Mouse (Mus musculus) cerebellum, postnatal 36 days (tissue): ENCODE results near the gene Usp29.
"Not testable (repeated sequence)": the region's sequence is repeated elsewhere in the genome, so short reads cannot be mapped to it uniquely, and the experiment has no call there.

Experiments
- DNase-seq, 2 experiments: peaks; one replicate each; pipeline ENCODE4 v3.0.0; 2021 to 2022; ENCODE audit warnings: mixed read lengths in 2 of 2

Usp29 gene

DNA sequence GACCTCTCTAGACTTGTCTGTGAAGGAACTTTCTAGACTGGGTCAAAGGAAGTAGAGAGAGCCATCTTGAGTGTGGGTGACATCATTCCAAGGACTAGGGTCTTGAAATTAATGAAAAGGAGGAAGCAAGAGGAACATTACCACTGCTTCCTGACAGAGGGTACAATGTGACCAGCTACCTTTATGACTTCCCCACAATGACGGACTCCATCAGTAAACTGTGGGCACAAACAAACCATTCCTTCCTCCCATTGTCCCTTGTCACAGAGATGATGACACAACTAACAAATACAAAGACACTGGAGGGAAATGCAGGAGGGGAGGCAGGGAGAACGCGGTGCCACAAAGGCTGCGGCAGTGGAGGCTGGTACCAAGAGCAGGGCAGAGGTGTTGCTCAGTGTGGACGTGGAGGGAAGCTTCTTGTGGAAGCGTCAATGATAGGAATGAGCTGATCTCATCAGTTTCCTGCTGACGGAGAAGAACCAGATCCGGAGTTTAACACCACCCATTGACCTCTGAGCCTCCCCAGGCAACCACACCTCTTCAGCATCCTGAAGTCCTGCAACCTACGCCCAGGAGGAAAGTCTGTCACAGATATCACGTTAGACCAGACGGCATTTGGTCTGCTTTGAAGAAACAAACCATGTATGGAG lies 149.3 kb downstream of the Usp29 start:
- no peak for DNase-seq

DNA sequence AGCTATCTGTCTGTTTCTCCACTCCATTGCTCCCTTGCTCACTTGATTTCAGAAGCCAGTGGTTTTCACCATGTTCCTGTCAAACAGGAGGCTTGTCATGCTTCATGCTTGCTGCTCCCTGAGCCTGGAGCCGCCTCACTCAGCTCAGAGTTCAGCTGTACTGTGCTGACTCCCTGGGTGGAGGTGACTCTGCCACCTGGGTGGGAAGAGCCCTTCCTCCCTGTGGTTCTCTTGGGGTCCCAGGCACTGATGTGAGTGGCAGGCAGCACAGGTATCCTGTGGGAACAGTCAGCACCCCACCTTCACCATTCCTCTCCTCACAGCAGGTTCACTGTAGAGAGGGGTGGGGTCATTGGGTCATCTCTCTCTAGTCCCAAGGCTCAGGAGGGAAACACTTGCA lies 150.5 kb downstream of the Usp29 start:
- DNase-seq: not testable (repeated sequence)

DNA sequence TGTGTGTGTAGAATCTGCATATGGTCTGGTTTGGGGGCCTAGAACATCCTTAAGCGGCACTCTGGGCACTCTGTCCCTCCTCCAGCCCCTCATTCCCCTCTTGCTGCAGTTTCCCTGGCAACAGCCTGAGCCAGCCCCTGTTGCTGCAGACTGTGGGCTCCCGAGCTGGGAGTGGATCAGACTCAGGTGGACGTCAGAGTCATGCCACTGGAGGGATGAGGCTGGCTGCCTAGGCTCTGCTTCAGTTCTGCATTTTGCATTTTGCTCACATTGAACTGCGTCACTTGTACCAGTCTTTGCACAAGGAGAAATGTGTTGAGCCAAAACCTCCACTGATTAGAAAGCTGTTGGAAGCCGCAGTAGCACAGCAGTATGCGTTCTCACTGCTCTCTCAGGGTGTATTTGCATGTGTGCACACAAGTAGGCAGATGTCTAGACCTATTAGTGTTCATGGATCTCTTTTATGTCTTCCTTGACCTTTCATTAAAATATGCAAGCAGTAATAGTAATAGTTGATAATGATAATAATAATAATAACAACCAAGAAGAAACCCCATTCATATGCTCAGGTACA lies 151.2 kb downstream of the Usp29 start:
- DNase-seq: no peak

DNA sequence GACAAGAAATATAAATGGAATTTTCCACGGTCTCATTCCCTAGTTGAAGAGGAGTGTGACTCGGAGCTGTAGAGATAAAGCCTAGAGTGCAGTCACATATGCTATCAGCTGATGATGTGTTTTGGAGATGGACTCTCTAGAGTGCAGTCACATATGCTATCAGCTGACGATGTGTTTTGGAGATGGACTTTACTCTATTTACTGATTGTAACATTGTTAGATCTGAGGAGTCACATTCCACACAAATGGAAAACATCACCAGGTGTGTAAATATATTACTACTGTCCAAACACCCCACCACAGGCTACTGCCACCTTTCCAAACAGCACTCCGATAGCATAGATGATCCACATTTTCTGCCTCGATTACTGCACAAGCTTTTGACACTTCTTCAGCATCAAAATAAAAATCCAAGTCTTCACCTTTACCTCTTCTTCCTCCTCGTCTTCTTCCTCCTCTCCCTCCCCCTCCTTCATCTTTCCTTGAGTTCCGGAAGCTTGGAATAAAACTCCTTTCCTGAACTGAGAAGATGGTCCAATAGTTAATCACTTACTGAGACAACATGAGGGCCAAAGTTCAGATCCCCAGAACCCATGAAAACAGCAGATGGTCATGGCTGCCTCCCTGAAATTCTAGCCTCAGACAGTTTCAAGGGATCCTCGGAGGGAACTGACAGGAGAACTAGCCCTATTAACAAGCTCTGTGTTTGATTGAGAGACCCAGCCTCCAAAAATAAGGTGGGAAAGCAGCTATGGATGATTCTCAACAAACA lies 153.2 kb downstream of the Usp29 start:
- no peak for DNase-seq

DNA sequence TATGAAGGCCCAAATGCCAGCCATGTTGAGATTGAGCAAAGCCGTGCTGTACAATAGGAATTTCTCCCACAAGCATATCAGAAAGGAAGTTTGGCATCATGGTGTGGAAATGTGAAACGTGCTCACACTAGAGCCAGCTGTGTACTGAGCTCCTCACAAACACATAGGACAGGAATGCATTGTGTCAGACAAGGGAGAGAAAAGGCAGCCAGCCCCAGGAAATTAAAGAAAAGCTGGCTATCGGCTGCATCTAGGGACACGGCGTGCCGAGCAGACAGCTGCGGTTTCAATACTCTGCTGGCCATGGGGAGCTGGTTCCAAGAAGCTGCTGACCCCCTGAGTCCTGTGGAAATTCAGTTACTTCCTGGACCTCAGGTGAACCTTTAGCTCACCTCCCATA lies 155.0 kb downstream of the Usp29 start:
- no peak for DNase-seq

DNA sequence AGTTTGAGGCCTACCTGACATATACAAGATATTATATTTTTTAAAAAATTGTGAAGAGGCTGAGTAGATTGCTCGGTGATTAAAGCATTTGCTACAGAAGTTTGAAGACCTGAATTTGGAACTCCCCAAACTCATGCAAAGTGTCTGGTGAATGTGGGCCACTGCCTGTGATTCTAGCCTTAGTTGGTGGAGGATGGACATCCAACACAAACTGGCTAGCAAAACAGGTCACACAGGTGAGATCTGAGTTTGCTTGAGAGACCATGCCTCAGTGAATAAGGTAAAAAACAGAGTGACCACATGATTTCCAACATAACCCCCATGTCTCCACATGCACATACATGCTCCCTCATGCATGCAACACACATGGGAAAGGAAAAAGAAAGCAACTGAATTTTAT lies 156.5 kb downstream of the Usp29 start:
- DNase-seq: no peak

DNA sequence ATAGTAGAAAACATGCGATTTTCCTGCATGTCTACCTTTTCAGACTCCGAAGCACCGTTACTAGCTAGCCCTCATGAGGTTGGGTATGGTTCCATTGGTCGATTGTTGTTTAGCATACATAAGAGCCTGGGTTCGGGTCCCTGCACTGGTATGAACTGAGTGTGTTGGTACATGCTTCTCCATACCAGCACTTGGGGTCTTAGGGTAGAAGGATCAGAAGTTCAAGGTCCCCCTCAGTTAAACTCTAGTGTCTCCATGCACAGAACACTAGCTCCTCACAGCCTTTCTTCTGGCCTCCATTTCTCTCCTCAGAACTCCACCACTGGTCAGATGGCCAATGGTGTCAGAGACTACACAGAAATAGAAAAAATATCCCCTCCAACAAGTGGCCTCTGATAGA lies 159.5 kb downstream of the Usp29 start:
- no peak for DNase-seq

DNA sequence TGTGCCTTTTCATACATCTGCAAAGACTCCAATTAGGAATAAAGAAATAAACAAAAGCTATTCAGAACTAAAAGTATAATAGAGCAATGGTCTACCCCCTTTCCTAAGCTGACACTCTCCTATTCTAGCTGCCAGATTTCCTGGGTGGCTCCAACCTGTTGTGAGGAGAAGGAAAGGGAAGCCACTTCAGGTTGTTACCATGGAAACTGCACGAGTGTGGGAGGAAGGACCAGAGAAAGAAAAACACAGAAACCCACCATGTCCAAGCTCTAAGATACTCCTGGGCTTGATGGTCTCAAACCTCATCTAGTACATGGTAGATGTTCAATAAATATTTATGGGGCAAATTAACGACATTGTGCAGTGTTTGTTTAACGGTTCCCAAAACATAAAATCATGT lies 160.8 kb downstream of the Usp29 start:
- no peak for DNase-seq

DNA sequence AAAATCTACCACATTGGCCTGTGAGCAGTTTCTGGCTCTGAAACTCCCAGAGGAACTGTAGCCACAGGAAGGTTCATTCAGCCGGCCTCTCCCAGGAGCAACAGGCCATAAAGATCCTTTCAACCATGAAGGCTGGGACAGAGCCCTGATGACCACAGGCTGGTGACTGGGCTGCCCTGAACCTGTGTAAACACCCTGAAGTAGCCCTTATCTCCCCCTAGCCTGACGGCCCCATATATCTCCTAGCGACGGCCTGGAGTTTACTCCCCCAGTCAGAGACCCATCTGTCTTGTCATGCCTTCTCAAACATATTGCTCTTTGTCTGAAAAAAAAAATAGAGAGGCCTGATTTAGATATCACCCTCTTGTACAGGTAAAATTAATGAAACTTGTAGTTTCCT lies 166.6 kb downstream of the Usp29 start:
- DNase-seq: not testable (repeated sequence)

DNA sequence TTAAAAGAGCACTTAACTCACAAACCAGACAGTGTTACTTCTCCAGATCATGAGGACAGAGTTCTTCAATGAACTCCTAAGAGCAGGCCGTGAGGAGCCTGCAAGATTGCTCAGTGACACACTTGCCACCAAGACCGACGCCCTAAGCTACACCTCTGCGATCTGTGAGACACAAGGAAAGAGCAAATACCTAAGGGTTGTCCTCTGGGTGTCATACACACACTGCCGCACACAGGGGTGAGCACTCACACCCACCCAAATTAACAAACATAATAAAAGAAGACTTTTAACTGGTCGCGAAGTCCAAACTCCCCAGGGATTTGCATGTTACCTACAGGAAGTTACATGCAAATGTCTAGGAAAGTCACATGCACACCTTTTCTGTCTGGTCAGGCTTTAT lies 170.3 kb downstream of the Usp29 start:
- no peak for DNase-seq

DNA sequence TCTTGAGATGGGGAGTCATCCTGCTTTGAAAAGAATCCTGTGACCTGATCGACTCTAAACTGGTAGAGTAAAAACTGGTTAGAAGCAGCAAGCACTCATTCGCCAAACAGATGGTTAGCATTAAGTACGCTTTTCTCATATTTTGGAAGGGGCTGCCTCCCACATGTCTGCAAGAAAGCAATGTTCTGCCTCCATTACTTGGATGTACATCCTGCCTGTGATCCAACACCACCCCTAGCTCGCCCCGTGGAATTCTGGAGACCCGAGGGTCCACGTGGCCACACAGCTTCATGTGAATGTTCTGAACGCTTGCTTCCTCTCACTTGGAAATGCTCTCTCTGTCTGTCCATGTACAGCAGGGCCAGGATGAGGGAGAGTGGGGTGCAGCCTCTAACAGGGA lies 173.1 kb downstream of the Usp29 start:
- no peak for DNase-seq

DNA sequence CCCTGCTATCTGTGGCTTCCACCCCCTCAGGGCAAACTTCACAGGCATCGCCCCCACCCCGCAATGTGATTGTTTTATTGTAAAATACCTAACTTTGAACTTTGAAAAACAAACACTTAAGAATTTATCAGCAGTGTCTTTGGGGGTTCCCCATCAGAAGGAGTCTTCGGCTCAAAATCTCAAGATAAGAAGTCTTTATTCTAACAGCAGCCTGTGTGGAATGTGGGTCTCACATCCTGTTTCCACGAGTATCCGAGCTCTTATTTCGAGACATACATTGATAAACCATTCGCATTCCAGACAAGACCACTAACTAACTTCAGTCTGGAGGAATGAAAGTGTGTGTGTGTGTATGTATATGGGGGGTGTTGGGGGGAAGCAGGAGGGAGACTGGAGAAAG lies 180.1 kb downstream of the Usp29 start:
- no peak for DNase-seq

DNA sequence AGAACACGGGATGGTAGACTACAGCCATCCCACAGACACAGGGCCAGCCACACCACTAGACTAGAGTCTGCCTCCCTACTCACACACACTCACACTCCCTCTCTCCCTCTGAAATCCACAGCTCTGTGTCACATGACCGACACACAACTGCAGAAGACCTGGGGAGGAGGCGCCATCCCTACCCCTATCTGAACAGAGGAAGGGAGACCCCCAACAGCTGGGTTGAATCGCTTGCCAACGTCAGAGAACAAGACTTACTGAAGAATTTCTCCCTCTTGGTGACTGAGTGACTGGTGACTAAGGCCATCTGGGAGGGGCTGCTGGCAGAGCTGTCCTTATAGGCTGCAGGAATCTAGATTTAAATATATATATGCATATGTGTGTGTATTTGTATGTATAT lies 181.4 kb downstream of the Usp29 start:
- DNase-seq: no peak

DNA sequence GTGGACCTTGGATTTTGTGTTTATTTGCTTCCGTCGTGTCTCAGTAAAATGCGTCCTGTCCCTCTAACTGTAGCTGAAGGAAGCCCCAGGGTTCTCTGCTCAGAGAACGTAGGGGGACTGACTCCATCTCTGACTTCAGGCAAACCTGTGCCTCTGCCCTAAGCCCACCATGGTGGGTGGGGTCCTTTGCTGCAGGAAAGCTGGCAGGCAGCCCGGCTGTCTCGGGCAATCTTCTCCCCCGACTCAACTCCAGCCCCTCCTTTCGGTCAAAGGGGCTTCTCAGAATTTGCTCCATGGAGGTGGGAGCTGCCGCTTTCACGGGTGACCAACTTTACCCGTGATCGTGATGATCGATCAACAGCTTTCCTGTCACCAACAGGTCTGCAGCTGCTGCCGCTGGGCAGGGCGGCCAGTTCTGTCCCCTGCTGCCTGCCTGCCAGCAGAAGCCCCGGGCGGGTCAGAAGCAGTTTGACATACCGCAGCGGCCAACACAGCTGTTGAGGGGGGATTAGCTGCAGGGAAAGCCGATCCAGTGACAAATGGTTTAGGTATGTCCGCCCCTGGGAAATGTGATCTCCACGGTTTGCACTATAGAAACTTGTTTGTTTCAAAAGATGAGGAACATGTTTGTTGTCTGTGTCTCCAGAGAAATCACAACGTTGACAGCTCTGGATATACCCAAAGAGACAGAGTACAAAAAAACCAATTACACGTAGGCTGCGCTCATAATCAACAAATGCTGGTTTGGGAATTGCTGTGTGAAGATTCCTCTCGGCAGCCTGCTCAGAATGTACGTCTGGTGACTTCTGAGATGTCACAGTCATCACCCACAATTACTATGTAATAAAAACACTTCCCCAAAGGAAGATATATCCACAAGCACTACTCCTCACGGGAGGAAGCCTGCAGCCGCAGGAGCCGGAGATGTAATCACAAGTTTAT lies 183.3 kb downstream of the Usp29 start:
- DNase-seq: no peak

DNA sequence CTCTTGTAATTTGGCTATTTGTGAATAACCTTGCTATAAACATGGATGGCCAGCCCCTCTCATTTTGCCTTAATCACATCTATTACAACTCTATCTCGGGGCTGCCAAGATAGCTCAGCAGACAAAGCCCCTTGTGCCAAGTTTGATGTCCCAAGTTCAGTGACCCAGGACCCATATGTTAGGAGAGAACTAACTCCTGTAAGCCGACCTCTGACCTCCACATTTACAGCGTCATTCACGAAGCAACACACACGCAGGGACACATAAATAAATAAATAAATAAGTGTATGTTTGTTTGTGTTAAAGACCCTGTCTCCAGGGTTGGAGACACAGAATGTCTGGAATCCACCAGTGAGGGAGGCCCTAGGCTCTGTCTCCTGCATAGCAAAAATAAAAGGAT lies 186.7 kb downstream of the Usp29 start:
- DNase-seq: no peak

DNA sequence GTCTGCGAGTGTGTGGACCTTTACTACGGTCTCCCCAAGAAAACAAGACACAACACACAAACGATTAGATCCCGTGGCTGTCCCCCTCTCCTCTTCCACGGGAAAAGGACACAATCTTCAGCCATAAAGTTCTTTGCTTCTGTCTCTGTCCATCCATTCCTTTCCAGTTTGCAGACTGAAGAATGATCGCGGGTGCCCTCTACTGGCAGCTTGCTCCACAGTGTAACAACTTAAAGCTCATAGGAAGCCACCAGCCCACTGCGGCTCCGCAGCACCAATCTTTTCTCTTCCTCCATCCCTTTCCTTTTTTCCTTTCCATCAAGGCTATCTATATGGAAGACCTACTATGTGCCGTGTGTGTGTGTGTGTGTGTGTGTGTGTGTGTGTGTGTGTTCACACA lies 187.9 kb downstream of the Usp29 start:
- DNase-seq: peak; percentile 89 to 93

DNA sequence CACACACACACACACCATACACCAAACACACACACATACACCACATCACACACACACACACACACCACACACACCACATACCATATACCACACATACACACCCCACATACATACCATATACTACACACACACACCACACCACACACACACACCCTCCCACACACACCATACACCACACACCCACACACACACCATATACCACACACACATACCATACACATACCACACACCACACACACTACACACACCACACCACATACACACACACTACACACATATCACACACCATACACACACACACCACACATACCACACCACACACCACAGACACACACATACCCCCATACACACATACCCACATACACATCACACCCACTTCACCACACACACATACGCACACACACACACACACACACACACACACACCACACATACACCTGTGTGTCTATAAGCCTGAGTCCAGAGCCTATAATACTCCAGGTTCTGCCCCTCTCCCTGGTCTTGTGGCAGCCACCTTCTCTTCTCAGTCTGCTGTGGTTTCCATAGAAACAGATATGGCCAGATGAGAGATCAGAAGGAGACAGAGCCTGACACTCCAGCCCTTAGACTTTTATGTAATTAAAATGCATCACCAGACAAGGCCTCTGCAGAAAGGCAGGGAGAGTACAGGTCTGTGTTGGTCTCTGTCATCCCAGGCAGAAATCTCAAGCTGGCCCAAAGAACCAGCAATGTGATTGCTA lies 188.9 kb downstream of the Usp29 start:
- DNase-seq: no peak

DNA sequence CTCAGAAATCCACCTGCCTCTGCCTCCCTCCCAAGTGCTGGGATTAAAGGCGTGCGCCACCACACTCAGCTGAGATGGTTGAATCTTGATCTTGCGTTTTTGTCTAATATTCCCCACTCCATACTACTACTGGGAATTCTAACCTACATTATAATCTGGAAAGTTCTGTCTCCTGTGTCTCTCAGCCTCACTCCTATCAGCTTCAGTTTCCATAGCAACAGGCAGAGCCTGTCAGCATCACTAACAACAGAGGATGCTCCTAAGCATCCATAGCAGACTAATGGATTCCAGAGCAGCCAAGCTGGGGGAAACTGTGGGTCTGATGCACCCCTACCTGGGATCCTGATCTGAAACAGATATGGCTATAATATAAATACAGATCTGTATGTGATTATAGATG lies 193.1 kb downstream of the Usp29 start:
- DNase-seq: no peak

DNA sequence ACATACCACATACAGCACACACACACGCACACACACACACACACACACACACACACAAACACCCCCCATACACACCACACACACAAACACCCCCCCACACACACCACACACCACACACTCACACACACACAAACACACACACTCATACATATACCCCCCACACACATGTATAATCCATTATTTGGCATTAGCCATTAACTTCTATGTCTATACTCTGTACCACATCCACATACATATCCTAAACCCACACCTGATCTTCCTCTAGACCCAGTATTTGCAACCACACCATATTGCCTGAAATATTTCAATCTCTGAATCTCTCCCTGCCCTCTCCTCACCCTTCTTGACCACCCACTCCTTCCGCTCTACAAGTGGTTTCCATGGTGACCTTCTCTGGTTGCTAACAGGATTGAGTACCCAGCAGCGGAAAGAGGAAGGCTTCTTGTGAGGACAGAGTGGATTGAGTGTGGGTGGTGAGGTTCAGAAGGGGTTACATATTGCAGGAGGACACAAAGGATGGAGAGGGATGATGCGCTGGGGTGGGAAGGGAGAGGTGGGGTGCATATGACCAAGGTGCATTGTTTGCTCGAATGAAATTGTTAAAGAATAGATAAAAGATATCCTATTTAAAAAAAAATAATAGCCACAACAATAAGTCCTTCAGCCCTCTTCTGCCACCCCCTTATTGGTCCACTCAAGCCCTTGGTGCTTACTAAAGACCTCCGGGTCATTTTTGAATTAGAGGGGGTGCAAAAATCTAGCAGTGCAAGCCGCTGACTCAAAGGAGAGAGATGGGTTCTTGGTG lies 195.8 kb downstream of the Usp29 start:
- DNase-seq: no peak

DNA sequence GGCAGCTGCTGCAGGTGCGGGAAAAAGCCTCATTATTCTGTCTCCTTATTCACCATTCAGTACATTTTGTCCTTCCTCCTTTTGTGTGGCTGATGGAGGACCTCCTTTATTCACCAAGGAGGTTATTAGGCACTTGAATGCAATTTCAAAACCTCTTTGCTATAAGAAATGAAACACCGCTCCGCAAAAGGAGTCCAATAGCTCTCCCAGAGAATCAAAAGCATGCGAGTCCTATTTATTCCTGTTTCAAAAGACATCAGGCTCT lies 196.3 kb downstream of the Usp29 start:
- DNase-seq: no peak

DNA sequence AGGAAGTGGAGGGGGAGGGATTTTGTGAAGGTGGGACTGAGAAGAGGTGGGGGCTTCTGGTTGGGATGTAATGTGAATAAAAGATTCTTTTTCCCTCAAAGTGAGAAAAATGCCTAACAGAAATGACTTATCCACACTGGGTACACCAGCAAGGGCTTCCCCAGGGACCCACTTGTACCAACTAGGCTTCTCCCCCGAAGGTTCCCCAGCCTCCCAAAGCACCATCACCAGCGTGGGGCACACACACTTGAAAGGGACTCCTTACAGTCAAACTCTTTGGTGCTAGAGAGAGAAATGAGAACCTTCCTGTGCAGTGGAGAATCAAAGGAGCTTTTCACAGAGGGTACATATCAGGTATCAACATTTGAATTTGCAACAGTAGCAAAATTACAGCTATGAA lies 198.9 kb downstream of the Usp29 start:
- no peak for DNase-seq

DNA sequence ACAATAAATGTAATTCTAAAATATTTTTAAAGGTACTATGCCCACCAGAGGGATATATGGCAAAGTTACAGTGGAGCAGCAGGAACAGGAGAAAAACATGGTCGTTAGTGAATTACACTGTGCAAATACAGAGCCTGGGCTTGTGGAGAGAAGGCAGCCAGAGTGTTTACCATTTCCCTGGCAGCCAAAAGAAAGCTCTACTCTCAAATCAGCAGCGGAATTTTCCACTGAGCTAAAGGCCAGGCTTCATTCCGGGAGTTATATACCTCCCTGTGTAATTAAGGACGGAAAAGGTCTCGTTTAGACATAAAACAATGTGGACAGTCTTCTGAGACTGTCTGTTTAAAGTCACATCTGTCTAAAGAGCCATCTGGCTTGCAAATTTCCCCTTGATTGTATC lies 204.4 kb downstream of the Usp29 start:
- DNase-seq: no peak
